Mouse (Mus musculus) layer of hippocampus, adult 9-11 months (tissue): ENCODE data around the gene Stx2.
A peak's percentile ranks its signal among the peaks of the same experiment; 100 is the strongest.
"Not testable (repeated sequence)": the region's sequence is repeated elsewhere in the genome, so short reads cannot be mapped to it uniquely, and the experiment has no call there.

Experiments
- DNase-seq: peaks from one replicate; pipeline ENCODE4 v3.0.0; 2022

The Stx2 gene

GRCm38 (mm10) chr5:129008008-129008407 lies 366 bp downstream of the Stx2 start:
- DNase-seq, result no peak

- no peak for DNase-seq
Observed at GRCm38 (mm10) chr5:129007105-129007957, 1.0 kb downstream of the Stx2 start.

- DNase-seq, result no peak
Observed at GRCm38 (mm10) chr5:129006031-129006788, 2.2 kb downstream of the Stx2 start.

GRCm38 (mm10) chr5:129005416-129005815 lies 3.0 kb downstream of the Stx2 start:
- peak; percentile 63 for DNase-seq

- no peak for DNase-seq
Observed at GRCm38 (mm10) chr5:129002571-129003011, 5.8 kb downstream of the Stx2 start.

- DNase-seq, result no peak
Observed at GRCm38 (mm10) chr5:129000706-129001468, 7.5 kb downstream of the Stx2 start.

- no peak for DNase-seq
Observed at GRCm38 (mm10) chr5:128987141-128987954, 21.0 kb downstream of the Stx2 start.

- no peak for DNase-seq
Observed at GRCm38 (mm10) chr5:128985946-128986345, 22.4 kb downstream of the Stx2 start.

GRCm38 (mm10) chr5:128984536-128984935 lies 23.8 kb downstream of the Stx2 start:
- DNase-seq, result no peak

- DNase-seq, result no peak
Observed at GRCm38 (mm10) chr5:128981607-128982006, 26.8 kb downstream of the Stx2 start.

GRCm38 (mm10) chr5:128980857-128981256 lies 27.5 kb downstream of the Stx2 start:
- DNase-seq, result no peak

GRCm38 (mm10) chr5:128978957-128979356 lies 29.4 kb downstream of the Stx2 start:
- DNase-seq, result no peak

- not testable (repeated sequence) for DNase-seq
Observed at GRCm38 (mm10) chr5:128977466-128977865, 30.9 kb downstream of the Stx2 start.

GRCm38 (mm10) chr5:128976266-128976665 lies 32.1 kb downstream of the Stx2 start:
- no peak for DNase-seq

- peak; percentile 41 for DNase-seq
Observed at GRCm38 (mm10) chr5:128971298-128971697, 37.1 kb downstream of the Stx2 start.

GRCm38 (mm10) chr5:128970878-128971277 lies 37.5 kb downstream of the Stx2 start:
- no peak for DNase-seq

- no peak for DNase-seq
Observed at GRCm38 (mm10) chr5:128964353-128964752, 44.0 kb downstream of the Stx2 start.

- no peak for DNase-seq
Observed at GRCm38 (mm10) chr5:128958916-128959315, 49.5 kb downstream of the Stx2 start.

GRCm38 (mm10) chr5:128954371-128954770 lies 54.0 kb downstream of the Stx2 start:
- not testable (repeated sequence) for DNase-seq

GRCm38 (mm10) chr5:128953278-128954070 lies 54.9 kb downstream of the Stx2 start, which contains the start of gene Rimbp2:
Gene Rimbp2 (minus strand): TSS chr5:128953486.
- peak; percentile 67 for DNase-seq
